Mouse (Mus musculus) urinary bladder, postnatal 14 days (tissue): Measurements from ENCODE around the gene Zc2hc1c.

Experiments
- DNase-seq: peaks from one replicate; pipeline ENCODE4 v3.0.0; 2021; ENCODE audit warnings: low spot score

Gene Zc2hc1c

GRCm38 (mm10) chr12:85284331-85284730, 4.1 kb upstream of the Zc2hc1c start:
- DNase-seq, result no peak

- DNase-seq, result no peak
These were observed 3.4 kb upstream of the Zc2hc1c start for GRCm38 (mm10) chr12:85284996-85285395.

GRCm38 (mm10) chr12:85286941-85287340, 1.4 kb upstream of the Zc2hc1c start:
- DNase-seq, result no peak

- peak; percentile 62 for DNase-seq
These were observed 444 bp upstream of the Zc2hc1c start, which contains the start of gene Acyp1 for GRCm38 (mm10) chr12:85287809-85288485. TSS of gene Acyp1 (minus strand) at chr12:85288438.

GRCm38 (mm10) chr12:85289157-85290000, 988 bp downstream of the Zc2hc1c start:
- DNase-seq, result peak; percentile 69

GRCm38 (mm10) chr12:85290633-85291032, 2.2 kb downstream of the Zc2hc1c start:
- DNase-seq, result no peak

- DNase-seq, result no peak
These were observed 3.1 kb downstream of the Zc2hc1c start for GRCm38 (mm10) chr12:85291541-85291940.

GRCm38 (mm10) chr12:85292288-85292687, 3.9 kb downstream of the Zc2hc1c start:
- no peak for DNase-seq

GRCm38 (mm10) chr12:85292906-85293305, 4.5 kb downstream of the Zc2hc1c start:
- no peak for DNase-seq

GRCm38 (mm10) chr12:85295506-85295905, 7.1 kb downstream of the Zc2hc1c start:
- no peak for DNase-seq

- DNase-seq, result no peak
These were observed 8.5 kb downstream of the Zc2hc1c start for GRCm38 (mm10) chr12:85296915-85297314.

GRCm38 (mm10) chr12:85297345-85297997, 9.1 kb downstream of the Zc2hc1c start:
- no peak for DNase-seq

GRCm38 (mm10) chr12:85298127-85298834, 9.9 kb downstream of the Zc2hc1c start:
- peak; percentile 35 for DNase-seq

GRCm38 (mm10) chr12:85298835-85299180, 10.4 kb downstream of the Zc2hc1c start:
- DNase-seq, result no peak

- DNase-seq, result no peak
These were observed 14.9 kb downstream of the Zc2hc1c start for GRCm38 (mm10) chr12:85303256-85303655.

- no peak for DNase-seq
These were observed 16.3 kb downstream of the Zc2hc1c start for GRCm38 (mm10) chr12:85304725-85305124.

- peak; percentile 86 for DNase-seq
These were observed 17.0 kb downstream of the Zc2hc1c start for GRCm38 (mm10) chr12:85305247-85305892.

GRCm38 (mm10) chr12:85308651-85309050, 20.3 kb downstream of the Zc2hc1c start:
- DNase-seq, result no peak

- DNase-seq, result no peak
These were observed 41.8 kb downstream of the Zc2hc1c start for GRCm38 (mm10) chr12:85330153-85330552.

GRCm38 (mm10) chr12:85337567-85338311, 49.3 kb downstream of the Zc2hc1c start:
- no peak for DNase-seq

- DNase-seq, result no peak
These were observed 50.4 kb downstream of the Zc2hc1c start for GRCm38 (mm10) chr12:85338815-85339214.
